Mouse (Mus musculus): Measurements from ENCODE around the gene Vipr2. TPM values are rescaled to one million over a fixed set of nuclear protein-coding genes. Genes with fewer than 3 reads are reported as not detected.

Gene Vipr2
- polyA plus RNA-seq, 1 experiment, result 0.11 TPM

DNA sequence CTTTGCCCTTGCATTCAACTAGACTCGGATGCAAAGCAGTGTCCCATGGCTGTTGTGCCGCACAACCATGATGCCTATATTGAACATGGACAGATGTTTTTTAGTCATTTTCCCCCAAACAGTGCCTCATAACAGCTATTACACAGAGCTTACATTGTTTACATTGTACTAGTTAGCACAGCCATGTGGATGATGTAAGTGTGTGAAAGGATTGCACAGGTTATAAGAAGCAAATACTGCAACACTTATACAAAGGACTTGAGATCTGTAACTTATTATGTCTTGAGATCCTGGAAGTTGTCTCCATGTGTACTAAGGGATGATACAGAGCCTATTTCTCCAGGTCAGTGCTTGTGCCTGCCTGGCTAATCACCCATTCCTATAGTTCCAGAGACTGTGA lies 24.4 kb downstream of the Vipr2 start:
- Histone ChIP-seq H3K79me2 (ENCODE audit: control insufficient read depth, insufficient read depth) (no peaks in the 10 kb centered on the region), H3K36me3 (ENCODE audit: control insufficient read depth, insufficient read depth) (no peaks in the 10 kb centered on the region), H3K27me3 (ENCODE audit: control insufficient read depth, insufficient read depth, insufficient read length) (no peaks in the 10 kb centered on the region), H3ac (ENCODE audit: control insufficient read depth, insufficient read length, low read depth) (no peak overlapping the region), H3K4me3 (ENCODE audit: insufficient read depth, poor library complexity, severe bottlenecking) (no peak overlapping the region), H3K79me3 (ENCODE audit: low read depth) (no peaks in the 10 kb centered on the region)
- no peak for TF ChIP-seq CEBPB (IDR thresholded peaks at IDR 0.05; ENCODE audit: low read depth)
- no peak for TF ChIP-seq CTCF (IDR thresholded peaks at IDR 0.05; ENCODE audit: control insufficient read depth, insufficient read depth, insufficient read length)
- TF ChIP-seq FOSL1 (IDR thresholded peaks at IDR 0.05; ENCODE audit: insufficient read depth, low read length, poor library complexity, severe bottlenecking), result no peak
- TF ChIP-seq MAX (IDR thresholded peaks at IDR 0.05), result no peak
- no peak for TF ChIP-seq MYOG (IDR thresholded peaks at IDR 0.05; ENCODE audit: control insufficient read depth, extremely low read depth, insufficient read length)
- TF ChIP-seq MYOD1 (IDR thresholded peaks at IDR 0.05; ENCODE audit: control insufficient read depth, insufficient read length, low read depth), result no peak
- no peak for TF ChIP-seq USF1 (IDR thresholded peaks at IDR 0.05; ENCODE audit: low read depth)

DNA sequence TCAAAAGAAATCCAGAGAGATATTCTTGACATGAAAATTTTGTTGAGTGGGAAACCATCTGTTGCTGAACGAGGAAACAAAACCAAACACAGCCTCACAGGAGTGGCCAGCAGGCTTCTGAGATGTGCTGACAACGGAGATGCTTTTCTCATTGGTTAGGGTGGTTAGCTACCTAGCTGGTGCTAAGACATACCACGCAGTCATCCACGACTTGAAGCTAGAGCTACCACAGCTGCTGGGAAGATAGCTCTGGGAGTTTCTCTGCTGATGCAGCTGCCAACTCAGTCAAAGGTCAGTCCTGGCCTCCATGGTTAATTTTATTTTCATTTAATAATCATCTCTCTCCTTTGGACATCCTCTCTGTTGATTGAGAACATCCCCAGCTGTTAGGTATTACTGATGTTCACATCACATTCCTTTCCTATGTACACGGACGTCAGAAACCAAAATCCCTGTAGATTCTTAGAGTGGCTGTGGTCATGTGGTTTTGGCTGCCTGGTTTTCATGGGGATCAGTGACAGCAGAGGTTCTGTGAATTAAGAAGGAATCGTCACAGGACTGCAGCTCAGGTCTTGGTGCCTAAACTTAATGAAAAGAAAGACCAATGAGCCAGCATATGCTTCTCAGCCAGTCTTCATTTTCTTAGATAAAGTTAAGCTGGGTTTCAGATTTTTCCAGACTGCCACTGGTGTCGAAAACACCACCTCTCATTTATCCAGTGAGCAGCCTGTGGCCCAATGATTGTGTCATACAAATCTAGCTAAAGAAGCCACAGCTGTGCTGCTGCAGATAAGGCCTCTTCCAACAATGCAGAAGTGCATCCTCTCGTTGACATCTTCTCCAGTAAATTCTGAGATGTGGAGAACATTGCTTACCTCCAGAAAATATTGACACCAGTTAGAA lies 32.2 kb downstream of the Vipr2 start:
- no peaks in the 10 kb centered on the region for H3K79me2 ChIP-seq (ENCODE audit: control insufficient read depth, insufficient read depth)
- no peak overlapping the region for H3K4me3 ChIP-seq (ENCODE audit: insufficient read depth, poor library complexity, severe bottlenecking)
- TF ChIP-seq FOSL1 (IDR thresholded peaks at IDR 0.05; ENCODE audit: insufficient read depth, low read length, poor library complexity, severe bottlenecking) (no peak), USF1 (IDR thresholded peaks at IDR 0.05; ENCODE audit: low read depth) (peak; percentile 27), MYOD1 (IDR thresholded peaks at IDR 0.05; ENCODE audit: control insufficient read depth, insufficient read length, low read depth) (peak; percentile 63)
- no peaks in the 10 kb centered on the region for H3K79me3 ChIP-seq (ENCODE audit: low read depth)
- H3K27me3 ChIP-seq (ENCODE audit: control insufficient read depth, insufficient read depth, insufficient read length), result no peaks in the 10 kb centered on the region
- H3ac ChIP-seq (ENCODE audit: control insufficient read depth, insufficient read length, low read depth), result no peak overlapping the region
- H3K36me3 ChIP-seq (ENCODE audit: control insufficient read depth, insufficient read depth), result no peaks in the 10 kb centered on the region

DNA sequence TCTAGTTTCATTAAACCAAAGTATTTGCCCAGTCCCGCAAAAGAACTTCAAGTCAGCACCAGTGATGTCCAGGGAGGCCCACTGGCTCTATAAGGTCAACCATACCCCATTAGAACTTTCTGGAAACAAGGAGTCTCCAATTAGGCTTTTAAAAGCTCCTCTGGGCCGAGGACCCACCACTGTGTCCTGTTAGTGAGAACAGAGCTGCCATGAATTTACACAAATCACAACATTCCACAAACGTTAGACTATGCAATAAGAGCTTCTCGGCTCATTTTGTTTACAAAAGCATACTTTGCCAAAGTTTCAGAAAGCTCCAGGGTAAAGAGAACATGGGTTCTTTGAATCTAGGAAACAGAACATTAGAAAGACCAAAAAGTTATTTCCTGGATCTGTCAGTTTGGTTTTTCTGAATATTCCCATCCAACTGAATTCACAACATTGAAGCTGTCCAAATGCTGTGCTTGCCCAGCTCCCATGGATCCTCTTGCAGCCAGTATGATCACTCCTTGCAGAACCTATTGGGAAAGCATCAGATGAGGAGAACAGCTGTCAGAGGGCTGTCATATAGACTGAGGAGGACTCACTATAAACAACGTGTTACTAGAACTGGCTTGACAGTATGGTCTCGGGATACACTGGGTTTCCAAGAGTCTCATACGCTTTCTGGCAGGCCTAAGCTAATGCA lies 33.6 kb downstream of the Vipr2 start:
- H3K27me3 ChIP-seq (ENCODE audit: control insufficient read depth, insufficient read depth, insufficient read length), result no peaks in the 10 kb centered on the region
- H3ac ChIP-seq (ENCODE audit: control insufficient read depth, insufficient read length, low read depth), result no peak overlapping the region
- no peak overlapping the region for H3K4me3 ChIP-seq (ENCODE audit: insufficient read depth, poor library complexity, severe bottlenecking)
- no peaks in the 10 kb centered on the region for H3K79me3 ChIP-seq (ENCODE audit: low read depth)
- no peaks in the 10 kb centered on the region for H3K36me3 ChIP-seq (ENCODE audit: control insufficient read depth, insufficient read depth)
- H3K79me2 ChIP-seq (ENCODE audit: control insufficient read depth, insufficient read depth), result no peaks in the 10 kb centered on the region
- TF ChIP-seq MAX (IDR thresholded peaks at IDR 0.05), result no peak
- TF ChIP-seq CTCF (IDR thresholded peaks at IDR 0.05; ENCODE audit: control insufficient read depth, insufficient read depth, insufficient read length), result no peak
- TF ChIP-seq USF1 (IDR thresholded peaks at IDR 0.05; ENCODE audit: low read depth), result no peak
- TF ChIP-seq FOSL1 (IDR thresholded peaks at IDR 0.05; ENCODE audit: insufficient read depth, low read length, poor library complexity, severe bottlenecking), result no peak
- TF ChIP-seq MYOD1 (IDR thresholded peaks at IDR 0.05; ENCODE audit: control insufficient read depth, insufficient read length, low read depth), result no peak
- no peak for TF ChIP-seq MYOG (IDR thresholded peaks at IDR 0.05; ENCODE audit: control insufficient read depth, extremely low read depth, insufficient read length)
- no peak for TF ChIP-seq CEBPB (IDR thresholded peaks at IDR 0.05; ENCODE audit: low read depth)

DNA sequence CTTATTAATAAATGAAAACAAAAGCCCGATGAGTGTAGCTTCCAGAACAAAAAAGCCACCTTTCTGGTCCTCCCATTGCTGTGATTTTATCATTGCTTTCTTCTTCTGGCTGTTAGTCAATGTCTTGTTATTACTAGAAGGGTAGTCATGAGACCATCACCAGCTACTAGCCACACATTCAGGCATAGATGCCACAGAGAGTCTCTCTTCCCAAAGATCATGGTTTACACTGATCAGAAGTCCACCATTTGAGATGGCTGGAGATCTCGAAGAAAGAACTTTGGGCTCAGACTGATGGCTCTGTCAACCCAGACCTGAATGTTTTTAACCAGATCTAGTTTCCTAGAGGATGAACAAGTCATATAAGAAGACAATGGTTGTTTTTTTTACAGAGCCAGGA lies 38.3 kb downstream of the Vipr2 start:
- H3K4me3 ChIP-seq (ENCODE audit: insufficient read depth, poor library complexity, severe bottlenecking), result no peak overlapping the region
- no peaks in the 10 kb centered on the region for H3K79me2 ChIP-seq (ENCODE audit: control insufficient read depth, insufficient read depth)
- TF ChIP-seq CEBPB (IDR thresholded peaks at IDR 0.05; ENCODE audit: low read depth) (no peak), USF1 (IDR thresholded peaks at IDR 0.05; ENCODE audit: low read depth) (no peak), MAX (IDR thresholded peaks at IDR 0.05) (no peak), CTCF (IDR thresholded peaks at IDR 0.05; ENCODE audit: control insufficient read depth, insufficient read depth, insufficient read length) (no peak), FOSL1 (IDR thresholded peaks at IDR 0.05; ENCODE audit: insufficient read depth, low read length, poor library complexity, severe bottlenecking) (no peak), MYOD1 (IDR thresholded peaks at IDR 0.05; ENCODE audit: control insufficient read depth, insufficient read length, low read depth) (no peak), MYOG (IDR thresholded peaks at IDR 0.05; ENCODE audit: control insufficient read depth, extremely low read depth, insufficient read length) (no peak)
- H3ac ChIP-seq (ENCODE audit: control insufficient read depth, insufficient read length, low read depth), result no peak overlapping the region
- H3K79me3 ChIP-seq (ENCODE audit: low read depth), result no peaks in the 10 kb centered on the region
- H3K36me3 ChIP-seq (ENCODE audit: control insufficient read depth, insufficient read depth), result no peaks in the 10 kb centered on the region
- no peaks in the 10 kb centered on the region for H3K27me3 ChIP-seq (ENCODE audit: control insufficient read depth, insufficient read depth, insufficient read length)

DNA sequence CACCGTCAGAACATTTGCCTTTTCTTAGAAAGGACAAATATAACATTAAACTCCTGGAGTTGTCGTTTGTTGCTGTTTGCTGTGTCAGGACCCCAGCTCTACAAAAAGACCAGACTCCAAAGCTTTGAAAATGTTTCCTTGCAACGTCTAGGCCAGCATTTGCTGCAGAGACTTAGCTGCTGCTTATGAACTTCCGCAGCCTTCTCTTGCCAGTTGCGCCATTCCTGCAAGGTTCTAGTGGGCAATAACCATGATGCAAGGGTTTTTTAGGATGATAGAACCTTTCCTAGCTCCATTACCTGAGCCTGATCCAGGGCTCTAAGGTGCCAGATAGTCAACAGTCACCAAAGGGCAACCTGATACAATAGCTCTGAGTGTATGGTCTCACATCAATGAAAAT lies 38.9 kb downstream of the Vipr2 start:
- H3K4me3 ChIP-seq (ENCODE audit: insufficient read depth, poor library complexity, severe bottlenecking), result no peak overlapping the region
- H3K79me3 ChIP-seq (ENCODE audit: low read depth), result no peaks in the 10 kb centered on the region
- no peaks in the 10 kb centered on the region for H3K27me3 ChIP-seq (ENCODE audit: control insufficient read depth, insufficient read depth, insufficient read length)
- no peaks in the 10 kb centered on the region for H3K36me3 ChIP-seq (ENCODE audit: control insufficient read depth, insufficient read depth)
- TF ChIP-seq CEBPB (IDR thresholded peaks at IDR 0.05; ENCODE audit: low read depth), result no peak
- no peak for TF ChIP-seq MYOG (IDR thresholded peaks at IDR 0.05; ENCODE audit: control insufficient read depth, extremely low read depth, insufficient read length)
- TF ChIP-seq FOSL1 (IDR thresholded peaks at IDR 0.05; ENCODE audit: insufficient read depth, low read length, poor library complexity, severe bottlenecking), result no peak
- TF ChIP-seq USF1 (IDR thresholded peaks at IDR 0.05; ENCODE audit: low read depth), result no peak
- TF ChIP-seq MYOD1 (IDR thresholded peaks at IDR 0.05; ENCODE audit: control insufficient read depth, insufficient read length, low read depth), result no peak
- TF ChIP-seq MAX (IDR thresholded peaks at IDR 0.05), result no peak
- no peak for TF ChIP-seq CTCF (IDR thresholded peaks at IDR 0.05; ENCODE audit: control insufficient read depth, insufficient read depth, insufficient read length)
- no peak overlapping the region for H3ac ChIP-seq (ENCODE audit: control insufficient read depth, insufficient read length, low read depth)
- no peaks in the 10 kb centered on the region for H3K79me2 ChIP-seq (ENCODE audit: control insufficient read depth, insufficient read depth)

All from C2C12 (cell line).